Mouse (Mus musculus): ENCODE results near the gene Csnk1e. TPM values are rescaled to one million over a fixed set of nuclear protein-coding genes. Genes with fewer than 3 reads are reported as not detected.

Gene Csnk1e
- polyA plus RNA-seq (2017; shearing (Covaris generic)), result 5.2 TPM

GRCm38 (mm10) chr15:79455106-79455810 lies at the start of gene Csnk1e:
TSS of gene Csnk1e (minus strand) at chr15:79455566.

DNA sequence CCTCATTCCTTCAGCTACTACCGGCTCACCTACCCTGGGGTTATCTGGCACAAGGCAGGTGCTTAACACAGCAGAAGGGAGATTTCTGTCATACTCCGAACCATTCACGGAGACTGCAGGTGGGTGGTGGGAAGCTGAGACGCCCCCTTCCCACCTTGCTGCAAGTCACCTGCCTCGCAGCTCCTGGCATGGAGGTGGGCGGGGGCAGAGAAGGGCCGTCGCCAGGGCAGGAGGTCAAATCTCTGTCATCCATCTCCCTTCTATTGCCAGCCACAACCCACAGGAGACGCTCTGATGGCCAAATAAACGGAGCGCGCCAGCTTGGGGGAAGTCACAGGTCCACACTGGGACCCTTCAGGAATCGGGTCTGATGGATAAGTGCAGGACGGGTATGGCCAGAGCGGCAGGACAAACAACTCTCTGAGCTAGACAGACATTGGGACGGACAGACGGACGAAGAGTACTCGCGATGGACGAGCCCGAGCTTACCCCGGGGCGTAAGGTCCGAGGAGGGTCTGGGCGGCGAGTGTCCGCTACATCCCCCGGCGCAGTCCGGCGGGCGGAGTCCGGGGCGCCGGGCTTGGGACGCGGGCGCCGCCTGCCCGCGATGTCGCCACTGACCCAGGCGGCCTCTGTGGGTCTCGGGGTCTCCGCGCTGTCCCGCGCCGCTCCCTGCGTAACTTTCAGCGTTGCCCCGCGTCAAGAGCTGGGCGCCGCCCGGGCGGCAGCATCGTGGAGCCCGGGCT lies 49.5 kb upstream of the Csnk1e start, which contains the start of gene Kcnj4:
TSS of gene Kcnj4 (minus strand) at position 535 of the 746 bp plus-strand sequence.

GRCm38 (mm10) chr15:79402836-79403762 lies 52.3 kb downstream of the Csnk1e start, which contains the start of gene Tmem184b:
TSS of gene Tmem184b (minus strand) at chr15:79403569.

Other genes starting within 250 kb of the Csnk1e start
- 42.8 TPM for gene Pick1, start 226.4 kb downstream of the Csnk1e start, polyA plus RNA-seq (2017; shearing (Covaris generic))
- gene Gm49486, start 226.2 kb downstream of the Csnk1e start, polyA plus RNA-seq (2017; shearing (Covaris generic)), result 0.14 TPM
- gene Slc16a8, start 200.8 kb downstream of the Csnk1e start, polyA plus RNA-seq (2017; shearing (Covaris generic)), result not detected
- gene Baiap2l2, start 170.0 kb downstream of the Csnk1e start, polyA plus RNA-seq (2017; shearing (Covaris generic)), result not detected
- 17.6 TPM for gene Pla2g6, start 127.2 kb downstream of the Csnk1e start, polyA plus RNA-seq (2017; shearing (Covaris generic))
- gene Maff, start 108.9 kb downstream of the Csnk1e start, polyA plus RNA-seq (2017; shearing (Covaris generic)), result 0.92 TPM
- gene Tmem184b, start 52.0 kb downstream of the Csnk1e start, polyA plus RNA-seq (2017; shearing (Covaris generic)), result 26.8 TPM
- gene Kcnj4, start 49.7 kb upstream of the Csnk1e start, polyA plus RNA-seq (2017; shearing (Covaris generic)), result not detected
- not detected for gene Kdelr3, start 60.8 kb upstream of the Csnk1e start, polyA plus RNA-seq (2017; shearing (Covaris generic))
- gene Ddx17, start 91.2 kb upstream of the Csnk1e start, polyA plus RNA-seq (2017; shearing (Covaris generic)), result 19.7 TPM
- not detected for gene Dmc1, start 149.5 kb upstream of the Csnk1e start, polyA plus RNA-seq (2017; shearing (Covaris generic))
- gene Fam227a, start 203.4 kb upstream of the Csnk1e start, polyA plus RNA-seq (2017; shearing (Covaris generic)), result 0.51 TPM
- gene Cby1, start 203.6 kb upstream of the Csnk1e start, polyA plus RNA-seq (2017; shearing (Covaris generic)), result 18.2 TPM
- 257 TPM for gene Tomm22, start 215.3 kb upstream of the Csnk1e start, polyA plus RNA-seq (2017; shearing (Covaris generic))
- gene Josd1, start 232.4 kb upstream of the Csnk1e start, polyA plus RNA-seq (2017; shearing (Covaris generic)), result 3.0 TPM
- 41.7 TPM for gene Gtpbp1, start 235.3 kb upstream of the Csnk1e start, polyA plus RNA-seq (2017; shearing (Covaris generic))

All from CD4-positive, CD25-positive, alpha-beta regulatory T cell, adult 9 weeks (primary cell).